Mouse (Mus musculus) hindbrain, embryonic 16.5 days (tissue): ENCODE results near the gene Fam169b. TPM values are rescaled to one million over a fixed set of nuclear protein-coding genes. Genes with fewer than 3 reads are reported as not detected.
A peak's percentile ranks its signal among the peaks of the same experiment; 100 is the strongest.

ENCODE experiments used
- ATAC-seq: fragments of 200-750 bp; cut with Nextera tagmentation; 2 replicates; pipeline ENCODE4 v1.8.0; 2017; ENCODE audit warnings: moderate TSS enrichment, moderate library complexity
- H3K27ac ChIP-seq: fragments of 300-500 bp; sonication (generic); 2 replicates; pipeline ENCODE4 v1.5.1; 2014; ENCODE audit warnings: low read depth, mild to moderate bottlenecking, control low read depth, low read length, moderate library complexity
- H3K27me3 ChIP-seq: fragments of 300-500 bp; sonication (generic); replicated peaks from 2 replicates; pipeline ENCODE4 v1.6.1; 2014; ENCODE audit warnings: low read length; ENCODE audit not compliant: control insufficient read depth, insufficient read depth
- H3K36me3 ChIP-seq: fragments of 300-500 bp; sonication (generic); 2 replicates; pipeline ENCODE4 v1.6.1; 2014; ENCODE audit warnings: mild to moderate bottlenecking, low read length, moderate library complexity, mixed read lengths; ENCODE audit not compliant: control insufficient read depth, insufficient read depth
- H3K4me1 ChIP-seq: fragments of 300-500 bp; sonication (generic); 2 replicates; pipeline ENCODE4 v1.6.1; 2014; ENCODE audit warnings: low read depth, low read length; ENCODE audit not compliant: control insufficient read depth, insufficient read depth
- H3K4me2 ChIP-seq: fragments of 300-500 bp; sonication (generic); 2 replicates; pipeline ENCODE4 v1.6.1; 2014; ENCODE audit warnings: mild to moderate bottlenecking, low read length, control low read depth, moderate library complexity
- H3K4me3 ChIP-seq: fragments of 300-500 bp; sonication (generic); 2 replicates; pipeline ENCODE4 v1.5.1; 2014; ENCODE audit warnings: mild to moderate bottlenecking, low read length, control low read depth, moderate library complexity
- H3K9ac ChIP-seq: fragments of 300-500 bp; sonication (generic); 2 replicates; pipeline ENCODE4 v1.6.1; 2014; ENCODE audit warnings: low read depth, mild to moderate bottlenecking, control low read depth, low read length, moderate library complexity
- H3K9me3 ChIP-seq: fragments of 300-500 bp; sonication (generic); 2 replicates; pipeline ENCODE4 v1.6.1; 2014; ENCODE audit warnings: mild to moderate bottlenecking, low read length, moderate library complexity; ENCODE audit not compliant: control insufficient read depth
- WGBS: fragments of 180-500 bp; shearing (Covaris S2); extraction: QIAGEN DNeasy Blood & Tissue Kit; methylation state at CpG from one replicate; pipeline ENCODE4 v1.1.7; 2014; 5-methylcytosine and 5-hydroxymethylcytosine counted together
- polyA plus RNA-seq: library from polyadenylated mRNA; unstranded; fragments of >200 nt; fragmentation: Nextera tagmentation; extraction: Ambion mirVana; gene quantifications from 2 replicates; pipeline ENCODE4 v1.2.1, GENCODE M21; 2015

Gene Fam169b
- polyA plus RNA-seq, 1 experiment from 2014 or later = not detected

DNA sequence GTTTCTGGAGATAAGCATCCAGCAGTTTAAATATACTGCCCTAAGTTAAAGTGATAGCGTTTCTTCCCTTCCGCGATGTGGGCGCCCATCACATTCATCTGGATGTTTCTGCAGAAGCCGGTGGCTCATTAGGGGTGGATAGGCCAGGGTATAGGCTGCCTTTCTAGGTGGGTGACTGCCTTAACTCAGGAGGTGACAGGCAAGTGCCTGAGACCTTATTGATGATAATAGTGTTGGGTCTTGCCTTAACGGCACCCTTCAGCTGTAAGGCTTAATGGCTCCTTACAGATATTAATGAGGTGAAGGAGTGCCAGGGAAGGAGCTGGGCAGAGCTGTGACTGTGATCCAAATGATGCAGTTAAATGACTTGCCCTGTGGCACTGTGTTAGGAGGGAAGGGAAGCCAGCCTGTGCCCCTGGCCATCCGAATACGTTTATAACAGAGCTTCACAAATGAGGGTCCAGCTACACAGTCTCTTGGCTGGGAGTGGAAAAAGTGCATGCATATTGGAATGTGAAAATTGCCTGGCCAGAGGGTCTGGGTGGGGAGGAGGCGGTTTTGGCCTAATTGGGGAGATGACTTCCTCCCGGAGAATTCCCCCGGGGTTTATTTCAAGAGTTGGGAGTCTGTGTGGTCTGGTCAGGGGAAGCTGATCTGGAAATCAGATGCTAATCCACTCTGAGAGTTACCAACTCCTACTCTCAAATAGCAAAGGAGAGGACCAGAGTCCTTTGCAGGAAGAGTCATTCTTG is 81.9 kb downstream of the Fam169b start:
- WGBS = 69% methylated on average over 11 of the region's 11 CpGs
- Histone ChIP-seq H3K4me3 (no peak overlapping the region), H3K9ac (no peak overlapping the region), H3K9me3 (no peaks in the 10 kb centered on the region), H3K27me3 (no peaks in the 10 kb centered on the region; the same call in 1 of the 2 replicates), H3K27ac (no peak overlapping the region), H3K4me2 (no peak overlapping the region), H3K4me1 (no peaks in the 10 kb centered on the region), H3K36me3 (no peaks in the 10 kb centered on the region)
- no peak for ATAC-seq

DNA sequence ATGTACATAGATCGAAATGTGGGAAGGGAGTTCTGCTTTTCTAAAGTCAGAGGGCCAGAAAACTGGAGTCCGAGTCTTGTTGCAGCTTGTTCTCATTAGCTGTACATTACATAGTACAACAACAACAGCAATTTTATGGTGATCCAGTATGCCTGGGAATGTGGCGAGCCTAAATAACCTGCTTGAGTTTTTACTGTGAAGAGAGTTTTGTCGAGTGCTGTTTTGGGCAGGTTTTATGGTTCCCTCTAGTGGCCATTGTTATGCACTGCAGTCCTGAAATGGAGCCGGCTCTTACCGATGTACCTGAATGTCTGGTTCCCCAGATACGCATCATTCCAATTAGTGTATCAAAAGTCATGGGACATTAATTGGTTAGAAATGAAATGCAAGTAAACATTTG is 83.8 kb downstream of the Fam169b start:
- Histone ChIP-seq H3K36me3 (no peaks in the 10 kb centered on the region), H3K9me3 (no peaks in the 10 kb centered on the region), H3K27me3 (no peaks in the 10 kb centered on the region; the same call in 1 of the 2 replicates), H3K9ac (no peak overlapping the region), H3K4me3 (no peak overlapping the region), H3K27ac (no peak overlapping the region), H3K4me1 (no peaks in the 10 kb centered on the region), H3K4me2 (no peak overlapping the region)
- WGBS = 25% methylated on average over 7 of the region's 7 CpGs
- ATAC-seq = no peak

DNA sequence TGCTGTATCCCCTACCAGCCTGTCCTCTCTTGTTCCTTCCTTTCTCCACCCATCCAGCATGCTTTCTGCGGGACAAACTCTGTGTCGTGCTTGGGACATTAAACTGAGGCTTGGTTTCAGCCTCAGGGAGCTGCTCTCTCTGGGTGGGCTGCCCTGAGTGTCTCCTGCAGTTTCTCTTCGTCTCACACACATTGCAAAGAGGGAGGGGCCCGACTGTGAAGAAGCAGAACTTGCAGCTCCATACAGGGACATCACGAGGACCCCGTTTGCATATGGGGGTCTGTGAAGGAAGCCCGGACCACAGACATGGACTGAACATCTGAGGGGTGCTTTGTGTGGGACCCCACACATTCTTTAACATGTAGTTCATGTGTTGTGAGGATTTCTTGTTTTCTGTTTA is 89.0 kb downstream of the Fam169b start:
- Histone ChIP-seq H3K9ac (no peak overlapping the region), H3K27me3 (no peaks in the 10 kb centered on the region; the same call in 1 of the 2 replicates), H3K27ac (no peak overlapping the region), H3K4me1 (no peaks in the 10 kb centered on the region), H3K4me3 (no peak overlapping the region), H3K9me3 (no peaks in the 10 kb centered on the region), H3K4me2 (no peak overlapping the region), H3K36me3 (no peaks in the 10 kb centered on the region)
- ATAC-seq = no peak
- WGBS = 68% methylated on average over 7 of the region's 7 CpGs

- Histone ChIP-seq H3K27ac (no peak overlapping the region), H3K4me1 (no peaks in the 10 kb centered on the region), H3K27me3 (no peaks in the 10 kb centered on the region), H3K4me2 (no peak overlapping the region), H3K4me3 (no peak overlapping the region), H3K9me3 (no peaks in the 10 kb centered on the region), H3K36me3 (no peaks in the 10 kb centered on the region), H3K9ac (no peak overlapping the region)
- WGBS = 70% methylated on average over 9 of the region's 9 CpGs
- ATAC-seq = no peak
Observed at GRCm38 (mm10) chr7:68365711-68366110, 92.1 kb downstream of the Fam169b start.

GRCm38 (mm10) chr7:68368948-68369347 is 95.3 kb downstream of the Fam169b start:
- Histone ChIP-seq H3K4me2 (no peak overlapping the region), H3K9ac (no peak overlapping the region), H3K4me1 (no peaks in the 10 kb centered on the region), H3K36me3 (no peaks in the 10 kb centered on the region), H3K9me3 (no peaks in the 10 kb centered on the region), H3K4me3 (no peak overlapping the region), H3K27ac (no peak overlapping the region), H3K27me3 (peaks cover 11% of the 10 kb centered on the region; the same call in 1 of the 2 replicates)
- ATAC-seq = no peak
- WGBS = 90% methylated on average over 12 of the region's 12 CpGs

GRCm38 (mm10) chr7:68369694-68370093 is 96.1 kb downstream of the Fam169b start:
- Histone ChIP-seq H3K9me3 (no peaks in the 10 kb centered on the region), H3K36me3 (no peaks in the 10 kb centered on the region), H3K4me3 (peak overlapping the region; percentile 24; the same call in 1 of the 2 replicates), H3K9ac (no peak overlapping the region; the same call in 1 of the 2 replicates), H3K4me1 (peaks cover 2% of the 10 kb centered on the region; the same call in 1 of the 2 replicates), H3K4me2 (peak overlapping the region; percentile 51), H3K27me3 (peaks cover 11% of the 10 kb centered on the region; the same call in 1 of the 2 replicates), H3K27ac (no peak overlapping the region)
- ATAC-seq = peak; percentile 46; the same call in 1 of the 2 replicates
- WGBS = 2% methylated on average over 12 of the region's 13 CpGs

- no peaks in the 10 kb centered on the region for H3K9me3 ChIP-seq
- peak overlapping the region; percentile 26 for H3K4me3 ChIP-seq
- peaks cover 2% of the 10 kb centered on the region; the same call in 1 of the 2 replicates for H3K4me1 ChIP-seq
- peaks cover 11% of the 10 kb centered on the region; the same call in 1 of the 2 replicates for H3K27me3 ChIP-seq
- 0 out of 2 replicates have a peak overlapping the region, but pooled peaks have one; percentile 45 for H3K27ac ChIP-seq
- peak overlapping the region; percentile 43 for H3K9ac ChIP-seq
- 17% methylated on average over 15 of the region's 16 CpGs for WGBS
- H3K4me2 ChIP-seq = peak overlapping the region; percentile 64
- ATAC-seq = peak; percentile 90
- H3K36me3 ChIP-seq = no peaks in the 10 kb centered on the region
Observed at GRCm38 (mm10) chr7:68374109-68374857, 100.6 kb downstream of the Fam169b start.

- H3K27ac ChIP-seq = no peak overlapping the region
- H3K27me3 ChIP-seq = no peaks in the 10 kb centered on the region
- ATAC-seq = peak; percentile 45; the same call in 1 of the 2 replicates
- no peaks in the 10 kb centered on the region for H3K4me1 ChIP-seq
- WGBS = 25% methylated on average over 9 of the region's 9 CpGs
- H3K4me3 ChIP-seq = no peak overlapping the region
- H3K9ac ChIP-seq = no peak overlapping the region
- no peak overlapping the region for H3K4me2 ChIP-seq
- H3K9me3 ChIP-seq = no peaks in the 10 kb centered on the region
- no peaks in the 10 kb centered on the region for H3K36me3 ChIP-seq
Observed at GRCm38 (mm10) chr7:68382187-68382586, 108.5 kb downstream of the Fam169b start.

DNA sequence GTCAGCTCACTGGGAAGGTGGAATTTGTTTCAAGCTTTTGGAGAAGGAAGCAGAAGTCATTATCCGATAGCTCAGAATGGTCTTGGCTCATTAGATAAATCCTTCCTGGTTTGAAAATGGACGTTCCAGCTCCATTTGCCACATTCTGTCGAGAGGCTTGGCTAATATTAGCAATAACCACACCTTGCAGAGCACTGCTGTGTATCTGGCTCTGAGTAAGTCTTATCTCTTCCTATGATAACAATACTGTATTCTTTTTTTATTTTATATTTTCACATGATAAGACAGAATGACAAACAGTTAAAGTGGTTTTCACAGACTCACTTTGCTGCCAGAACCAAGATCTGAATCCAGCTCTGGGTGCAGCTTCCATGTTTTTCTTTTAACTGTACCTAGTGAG is 113.1 kb downstream of the Fam169b start:
- no peaks in the 10 kb centered on the region for H3K27me3 ChIP-seq
- no peak overlapping the region for H3K9ac ChIP-seq
- H3K4me3 ChIP-seq = no peak overlapping the region
- no peaks in the 10 kb centered on the region for H3K9me3 ChIP-seq
- no peak overlapping the region for H3K27ac ChIP-seq
- ATAC-seq = no peak
- no peaks in the 10 kb centered on the region for H3K4me1 ChIP-seq
- H3K4me2 ChIP-seq = no peak overlapping the region
- WGBS = 75% methylated on average over 3 of the region's 3 CpGs
- H3K36me3 ChIP-seq = no peaks in the 10 kb centered on the region
